Mouse (Mus musculus): ENCODE measurements around the gene Nup93. TPM values are rescaled to one million over a fixed set of nuclear protein-coding genes. Genes with fewer than 3 reads are reported as not detected.
A peak's percentile ranks its signal among the peaks of the same experiment; 100 is the strongest.
"Not testable (repeated sequence)": the region's sequence is repeated elsewhere in the genome, so short reads cannot be mapped to it uniquely, and the experiment has no call there.

The Nup93 gene
- total RNA-seq (2021) = 10 to 100 TPM in 1 of 2 experiments, 1 to 10 TPM in 1; 9.9 to 10.3 TPM
- long read RNA-seq, experiment 1, transcript Nup93-201 (22 exons, 2,707 nt) = major isoform, 24 of 27 reads
- long read RNA-seq, experiment 1, partial matches to known transcripts = 0 of 27 reads
- long read RNA-seq, experiment 1, other reads (novel, unspliced or antisense) = 1 of 27 reads
- long read RNA-seq, experiment 2, transcript Nup93-201 (22 exons, 2,707 nt) = major isoform, 11 of 15 reads
- long read RNA-seq, experiment 2, partial matches to known transcripts = 0 of 15 reads
- long read RNA-seq, experiment 2, other reads (novel, unspliced or antisense) = 1 of 15 reads

- DNase-seq (ENCODE audit: low spot score) = peak; percentile 97
Measured at GRCm38 (mm10) chr8:94214252-94215173, at the start of gene Nup93. Gene Nup93 (plus strand): TSS chr8:94214564.

GRCm38 (mm10) chr8:94165772-94166171 lies 48.6 kb upstream of the Nup93 start:
- DNase-seq (ENCODE audit: low spot score) = not testable (repeated sequence)

- peak; percentile 92 for DNase-seq (ENCODE audit: low spot score)
Measured at GRCm38 (mm10) chr8:94167244-94167643, 47.1 kb upstream of the Nup93 start.

- no peak for DNase-seq (ENCODE audit: low spot score)
Measured at GRCm38 (mm10) chr8:94169547-94169946, 44.8 kb upstream of the Nup93 start.

GRCm38 (mm10) chr8:94171321-94171755 lies 43.0 kb upstream of the Nup93 start:
- DNase-seq (ENCODE audit: low spot score) = peak; percentile 79

- peak; percentile 81 for DNase-seq (ENCODE audit: low spot score)
Measured at GRCm38 (mm10) chr8:94172075-94172808, 42.1 kb upstream of the Nup93 start, which contains the start of gene Mt2. Gene Mt2 (plus strand): TSS chr8:94172664.

- no peak for DNase-seq (ENCODE audit: low spot score)
Measured at GRCm38 (mm10) chr8:94172809-94173732, 41.3 kb upstream of the Nup93 start.

GRCm38 (mm10) chr8:94173848-94174403 lies 40.4 kb upstream of the Nup93 start:
- no peak for DNase-seq (ENCODE audit: low spot score)

GRCm38 (mm10) chr8:94174619-94175213 lies 39.6 kb upstream of the Nup93 start:
- no peak for DNase-seq (ENCODE audit: low spot score)

GRCm38 (mm10) chr8:94177716-94178390 lies 36.5 kb upstream of the Nup93 start:
- DNase-seq (ENCODE audit: low spot score) = no peak

GRCm38 (mm10) chr8:94178857-94179712 lies 35.3 kb upstream of the Nup93 start, which contains the start of gene Mt1:
Gene Mt1 (plus strand): TSS chr8:94179082.
- DNase-seq (ENCODE audit: low spot score) = peak; percentile 94

GRCm38 (mm10) chr8:94179713-94180560 lies 34.4 kb upstream of the Nup93 start:
- no peak for DNase-seq (ENCODE audit: low spot score)

GRCm38 (mm10) chr8:94180561-94180908 lies 33.8 kb upstream of the Nup93 start:
- DNase-seq (ENCODE audit: low spot score) = no peak

- no peak for DNase-seq (ENCODE audit: low spot score)
Measured at GRCm38 (mm10) chr8:94182055-94182929, 32.1 kb upstream of the Nup93 start.

- DNase-seq (ENCODE audit: low spot score) = peak; percentile 71
Measured at GRCm38 (mm10) chr8:94183117-94183516, 31.2 kb upstream of the Nup93 start.

- no peak for DNase-seq (ENCODE audit: low spot score)
Measured at GRCm38 (mm10) chr8:94184357-94184843, 30.0 kb upstream of the Nup93 start.

Measured in gastrocnemius, adult 18-20 months (tissue).